Mouse (Mus musculus) layer of hippocampus, adult 9-10 months (tissue): ENCODE measurements at regions not wholly inside any gene's neighbourhood (a gene's known extent, or its start where the extent isn't known, plus 50 kb on each side); places are given as distances from the start of the nearest gene placed in this dataset.
A peak's percentile ranks its signal among the peaks of the same experiment; 100 is the strongest.

Source experiments
- DNase-seq: peaks from one replicate; pipeline ENCODE4 v3.0.0; 2022; ENCODE audit warnings: low spot score

DNA sequence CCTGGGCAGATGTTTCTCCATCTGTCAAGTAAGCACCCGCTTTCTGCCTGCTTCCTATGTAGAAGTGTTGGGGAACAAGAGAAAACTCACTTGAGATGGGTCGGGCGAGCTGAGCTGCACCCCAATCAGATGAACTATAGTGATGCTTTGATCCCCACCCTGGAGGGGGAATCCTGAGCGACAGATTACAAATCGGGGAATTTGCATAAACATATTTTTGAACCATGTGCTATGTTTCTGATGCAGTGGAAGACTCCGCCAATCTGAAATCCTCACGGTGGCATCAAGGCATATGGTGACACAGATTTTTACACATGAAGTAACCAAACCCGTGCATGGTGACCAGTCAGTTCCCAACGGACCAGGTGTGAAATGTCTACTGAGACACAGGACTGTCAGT is 231.4 kb upstream of the Chd6 start:
- DNase-seq: no peak

DNA sequence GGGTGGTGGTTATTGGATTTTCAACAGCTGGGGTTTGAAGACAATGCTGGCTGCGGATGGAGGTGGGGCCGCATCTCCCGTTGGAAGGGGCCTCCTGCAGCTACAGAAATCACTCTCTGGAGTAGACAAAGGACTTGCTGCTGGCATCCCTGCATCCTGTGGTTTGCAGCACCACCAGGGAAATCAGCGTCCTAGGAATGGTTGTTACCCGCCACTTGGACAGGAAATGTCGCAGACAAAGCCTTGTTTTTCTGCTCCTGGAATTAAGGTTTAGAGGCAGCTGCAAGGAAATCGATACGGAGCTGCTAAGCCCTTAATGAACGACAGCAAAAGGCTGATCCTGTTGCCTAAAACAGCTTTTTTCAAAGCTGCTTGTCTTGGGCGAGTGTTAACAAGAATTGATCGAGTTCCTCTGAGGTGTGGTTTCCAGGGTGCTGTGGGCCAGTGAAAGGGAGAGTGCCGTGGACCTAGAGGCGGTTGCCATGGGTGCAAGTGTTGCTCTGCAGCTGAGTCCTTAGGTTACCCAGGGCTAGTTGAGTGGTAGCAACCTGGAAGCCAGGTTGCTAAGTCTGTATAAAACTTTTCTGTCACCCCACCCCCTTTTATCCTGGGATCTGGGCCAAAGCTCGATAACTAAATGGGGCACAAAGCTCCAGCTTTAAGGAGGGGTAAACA is 230.6 kb upstream of the Chd6 start:
- no peak for DNase-seq

DNA sequence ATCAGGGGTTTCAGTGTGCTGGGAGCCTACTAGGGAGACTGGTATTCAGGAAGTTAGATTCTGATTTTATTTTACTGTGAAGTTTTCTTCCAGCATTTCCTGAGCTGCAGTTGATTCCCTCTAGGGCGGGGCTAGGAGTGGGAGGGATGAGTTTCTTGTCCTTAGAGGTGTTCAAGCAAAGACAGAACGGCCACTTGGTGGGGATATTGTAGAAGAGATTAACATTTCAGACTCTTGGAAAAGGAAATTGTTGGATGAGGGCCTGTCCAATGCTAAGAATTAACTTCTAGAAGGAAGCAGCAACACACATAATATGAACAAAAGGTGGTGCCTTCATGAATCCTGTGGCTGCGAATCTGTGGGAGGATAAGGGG is 230.1 kb upstream of the Chd6 start:
- DNase-seq: no peak

GRCm38 (mm10) chr2:161332653-161333052 is 223.8 kb upstream of the Chd6 start:
- DNase-seq: no peak

- DNase-seq: no peak
Observed at GRCm38 (mm10) chr2:161331850-161332365, 223.0 kb upstream of the Chd6 start.

GRCm38 (mm10) chr2:161302796-161303195 is 193.9 kb upstream of the Chd6 start:
- no peak for DNase-seq

DNA sequence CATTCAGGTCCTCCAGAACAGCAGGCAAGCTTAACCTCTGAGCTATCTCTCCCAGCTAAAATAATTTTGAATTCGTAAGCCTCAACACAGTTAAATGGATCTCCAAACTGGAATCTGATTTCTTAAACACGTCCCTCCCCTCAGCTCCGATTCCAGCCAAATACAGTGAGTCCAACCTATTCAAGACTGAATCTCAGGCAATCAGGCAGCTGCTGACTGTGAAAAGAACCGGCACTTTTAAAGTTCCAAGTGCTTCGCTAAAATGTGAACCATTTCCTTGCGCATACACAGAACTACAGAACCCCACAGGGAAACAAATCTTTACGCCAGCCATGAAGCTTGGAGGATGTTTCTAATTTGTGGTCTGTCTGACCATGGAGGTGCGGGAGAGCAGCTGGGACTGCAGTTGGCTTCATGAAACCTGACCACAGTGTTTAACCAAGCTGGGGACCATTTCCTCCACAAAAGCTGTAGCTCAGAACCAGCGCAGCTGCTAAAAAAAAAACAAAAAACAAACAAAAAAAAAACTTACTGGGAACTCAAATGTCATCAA is 160.1 kb upstream of the Chd6 start:
- no peak for DNase-seq

- DNase-seq: no peak
Observed at GRCm38 (mm10) chr2:161266476-161266875, 157.6 kb upstream of the Chd6 start.

DNA sequence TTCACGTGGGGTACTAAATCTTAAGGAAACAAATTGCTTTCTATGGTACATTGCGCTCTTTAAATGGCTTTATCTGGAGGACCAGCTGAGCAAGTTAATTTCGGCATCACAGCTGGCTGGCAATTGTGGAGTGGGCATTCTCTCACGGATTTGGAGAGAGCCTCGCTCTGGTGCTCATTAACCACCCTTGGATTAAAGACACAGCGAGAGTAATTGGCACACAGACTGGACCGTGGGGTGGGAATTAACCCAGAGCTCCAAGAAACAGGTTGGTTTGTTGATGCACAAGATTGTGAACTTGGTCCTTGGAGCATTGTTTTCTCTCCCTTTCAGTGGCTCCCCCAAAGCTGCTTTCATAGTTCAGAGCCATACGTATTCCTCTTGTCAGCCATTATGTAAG is 156.3 kb upstream of the Chd6 start:
- DNase-seq: no peak

DNA sequence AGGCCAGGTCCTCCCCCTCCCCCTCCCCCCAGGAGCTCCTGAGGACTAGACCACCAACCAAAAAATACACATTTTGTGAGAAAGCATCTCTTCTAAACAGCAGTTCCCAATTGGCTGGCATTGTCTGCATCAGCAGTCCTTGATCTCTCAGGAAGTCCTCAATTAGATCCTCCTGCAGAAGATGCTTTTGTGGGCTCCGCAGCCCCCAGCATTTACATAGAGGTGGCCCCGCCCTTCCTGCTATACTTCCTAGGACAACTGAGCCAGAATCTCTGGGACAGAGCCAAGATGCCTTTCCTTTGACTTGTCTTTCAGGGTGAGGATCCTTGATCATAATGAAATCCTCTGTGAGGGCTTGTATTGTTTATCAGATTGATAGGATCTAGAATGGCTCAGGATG is 143.9 kb upstream of the Chd6 start:
- DNase-seq: no peak

DNA sequence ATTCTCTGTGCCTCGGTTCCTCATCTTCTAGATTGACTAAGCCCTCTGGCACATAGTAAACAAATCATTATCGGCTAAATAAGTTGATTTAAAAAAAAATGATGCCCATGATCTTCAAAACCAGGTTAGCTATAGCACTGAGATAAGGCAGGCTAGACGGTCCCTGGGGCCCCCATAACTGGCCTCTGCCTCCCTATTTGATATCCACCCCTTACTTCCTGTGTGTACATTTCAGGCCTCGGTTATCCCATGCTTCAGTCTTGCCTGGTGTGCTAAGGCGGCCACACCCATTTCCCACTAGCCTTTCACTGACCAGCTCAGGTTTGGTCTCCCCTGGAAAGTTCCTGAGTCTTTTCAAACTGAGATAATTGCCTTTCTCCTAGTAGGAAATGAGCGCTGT is 132.8 kb upstream of the Chd6 start:
- no peak for DNase-seq

DNA sequence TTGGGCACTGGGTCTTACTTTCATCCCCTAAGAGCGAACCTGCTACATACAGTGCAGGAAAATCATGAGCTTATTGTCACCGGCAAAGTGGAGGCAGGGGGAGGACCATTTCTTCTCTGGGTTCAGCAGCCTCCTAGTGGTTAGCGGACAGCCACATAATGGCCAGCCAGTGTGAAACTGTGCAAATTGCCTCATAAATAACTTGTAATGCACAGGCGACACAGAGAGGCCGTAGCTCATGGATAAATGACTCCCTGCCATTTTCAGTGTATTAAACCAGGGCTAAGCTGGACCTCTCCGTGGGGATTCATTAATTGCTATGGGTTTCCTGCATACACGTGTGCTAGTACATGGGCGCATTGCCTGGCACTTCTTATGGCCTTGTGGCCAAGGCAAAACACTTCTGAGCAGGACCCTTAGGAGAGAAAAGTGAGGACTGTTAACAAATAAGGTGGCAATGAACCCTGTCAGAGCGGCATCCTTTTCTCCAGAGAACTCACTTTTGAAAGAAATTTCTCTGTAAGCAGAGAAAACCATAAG is 128.5 kb upstream of the Chd6 start:
- no peak for DNase-seq

DNA sequence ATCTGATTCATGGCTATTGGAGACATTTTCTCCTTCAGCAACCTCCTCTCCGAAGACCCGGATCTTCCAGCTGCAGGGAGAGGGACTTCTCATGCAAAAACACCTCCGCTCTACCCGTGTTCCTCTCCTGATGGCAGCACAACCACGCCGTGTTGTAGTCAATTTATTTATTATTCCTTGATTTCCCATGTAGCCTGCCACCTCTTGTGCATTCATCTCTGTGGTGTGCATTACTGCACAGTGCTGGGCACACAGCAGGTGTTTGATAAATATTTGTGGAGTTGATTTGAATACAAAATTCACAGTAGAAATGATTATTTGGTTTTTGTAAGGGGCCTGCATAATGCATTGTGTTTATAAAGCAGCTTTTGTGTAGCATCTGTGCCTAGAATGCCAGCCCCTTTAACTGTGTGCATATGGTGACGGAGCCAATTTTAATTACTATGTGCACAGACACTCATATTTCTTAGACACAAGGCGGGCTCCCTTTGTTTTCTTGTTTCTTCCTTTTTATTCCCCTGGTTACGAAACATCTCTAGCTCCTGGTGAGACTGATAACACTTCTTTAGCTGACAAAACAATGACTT is 124.4 kb upstream of the Chd6 start:
- no peak for DNase-seq

GRCm38 (mm10) chr2:161231405-161231804 is 122.5 kb upstream of the Chd6 start:
- DNase-seq: peak; percentile 5

GRCm38 (mm10) chr2:161215736-161216135 is 106.9 kb upstream of the Chd6 start:
- no peak for DNase-seq

- DNase-seq: peak; percentile 74
Observed at GRCm38 (mm10) chr2:161214681-161215458, 106.0 kb upstream of the Chd6 start.

DNA sequence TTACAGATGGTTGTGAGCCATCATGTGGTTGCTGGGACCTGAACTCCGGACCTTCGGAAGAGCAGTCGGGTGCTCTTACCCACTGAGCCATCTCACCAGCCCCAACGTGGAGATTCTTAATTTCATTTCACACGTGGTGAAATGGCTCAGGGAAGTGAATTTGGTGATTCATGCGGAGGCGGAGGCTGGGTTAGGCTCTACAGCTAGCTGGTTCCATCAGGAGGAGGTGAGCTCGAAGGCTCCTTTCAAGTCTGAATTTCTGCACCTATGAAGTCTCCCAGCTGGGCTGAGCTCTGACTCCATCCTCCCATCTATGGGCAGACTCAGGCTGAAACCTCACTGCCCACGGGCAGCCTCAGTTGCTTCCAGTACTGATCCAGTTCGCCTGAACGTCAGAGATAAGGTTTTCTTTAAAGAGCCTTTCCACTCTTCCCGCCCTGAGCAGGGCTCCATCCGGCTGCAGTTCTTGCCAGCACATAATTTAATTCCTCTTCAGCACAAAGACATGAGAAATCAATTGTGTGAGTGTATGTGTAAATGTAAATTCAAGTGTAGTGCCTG is 103.5 kb upstream of the Chd6 start:
- no peak for DNase-seq

GRCm38 (mm10) chr2:161196713-161197372 is 88.0 kb upstream of the Chd6 start:
- DNase-seq: no peak

GRCm38 (mm10) chr2:161187516-161187915 is 78.6 kb upstream of the Chd6 start:
- no peak for DNase-seq

GRCm38 (mm10) chr2:161185122-161185521 is 76.2 kb upstream of the Chd6 start:
- DNase-seq: no peak

- DNase-seq: peak; percentile 61
Observed at GRCm38 (mm10) chr2:161177355-161178021, 68.6 kb upstream of the Chd6 start.
